1 mouse cellular context compared by ENCODE assay signal in genomic region chr4:117926545-117927482, GRCm38 (mm10).
TF ChIP-seq lines count a peak whose summit lies in the region.

No protein-coding gene starts in this region.

TF ChIP-seq in MEL, 35 proteins besides CTCF, POLR2A, EP300 and RAD21:
- TF ChIP-seq MEF2A (IDR thresholded peaks at IDR 0.05; ENCODE audit: extremely low read depth, insufficient replicate concordance, low read depth, low read length, poor library complexity, severe bottlenecking) (no peak), TCF12 (IDR thresholded peaks at IDR 0.05; ENCODE audit: low read depth, low read length) (no peak), BHLHE40 (IDR thresholded peaks at IDR 0.05; ENCODE audit: borderline replicate concordance, low read depth, low read length) (peak; percentile 29; the same call in 1 of the 2 replicates), USF1 (IDR thresholded peaks at IDR 0.05; ENCODE audit: low read depth, low read length) (no peak), CHD2 (IDR thresholded peaks at IDR 0.05; ENCODE audit: low read length) (no peak), USF2 (IDR thresholded peaks at IDR 0.05; ENCODE audit: borderline replicate concordance in 1 of 2, insufficient read depth in 1 of 2, low read depth in 1 of 2, low read length in 2 of 2) (no peak), ZMIZ1 (IDR thresholded peaks at IDR 0.05; ENCODE audit: low read depth, low read length) (no peak), MYB (IDR thresholded peaks at IDR 0.05; ENCODE audit: low read depth, low read length) (no peak), ZKSCAN1 (IDR thresholded peaks at IDR 0.05; ENCODE audit: low read depth, low read length) (no peak), UBTF (IDR thresholded peaks at IDR 0.05; ENCODE audit: borderline replicate concordance, insufficient read depth, low read depth, low read length) (no peak), ELF1 (IDR thresholded peaks at IDR 0.05; ENCODE audit: low read depth, low read length) (no peak), NRF1 (IDR thresholded peaks at IDR 0.05; ENCODE audit: insufficient read depth, low read depth, low read length, poor library complexity, severe bottlenecking) (peak; percentile 41; the same call in 1 of the 2 replicates)
TF ChIP-seq in MEL: peak in this region for 2.
